Mouse (Mus musculus): ENCODE results near the gene Sparc. TPM values are rescaled to one million over a fixed set of nuclear protein-coding genes. Genes with fewer than 3 reads are reported as not detected.

Sparc gene
- polyA plus RNA-seq, 1 experiment = 3,134 TPM

GRCm38 (mm10) chr11:55364662-55365061 is 58.3 kb downstream of the Sparc start:
- 54% methylated on average over 3 of the region's 3 CpGs for WGBS
- no peak for TF ChIP-seq POLR2A (IDR thresholded peaks at IDR 0.05; ENCODE audit: borderline replicate concordance, extremely low read depth, low read depth, low read length)
- TF ChIP-seq CTCF (IDR thresholded peaks at IDR 0.05; ENCODE audit: insufficient read depth, low read length) = no peak
- Histone ChIP-seq H3K4me1 (ENCODE audit: control insufficient read depth, insufficient read depth, low read length) (peaks cover 3% of the 10 kb centered on the region; the same call in 1 of the 2 replicates), H3K4me3 (replicated peaks; ENCODE audit: extremely low read depth, low read depth, low read length) (no peak overlapping the region)
- DNase-seq = no peak

- DNase-seq = no peak
- TF ChIP-seq CTCF (IDR thresholded peaks at IDR 0.05; ENCODE audit: insufficient read depth, low read length) (no peak), POLR2A (IDR thresholded peaks at IDR 0.05; ENCODE audit: borderline replicate concordance, extremely low read depth, low read depth, low read length) (no peak)
- 44% methylated on average over 15 of the region's 15 CpGs for WGBS
- no peaks in the 10 kb centered on the region for H3K4me1 ChIP-seq (ENCODE audit: control insufficient read depth, insufficient read depth, low read length)
- H3K4me3 ChIP-seq (replicated peaks; ENCODE audit: extremely low read depth, low read depth, low read length) = no peak overlapping the region
Observed at GRCm38 (mm10) chr11:55358094-55358783, 64.7 kb downstream of the Sparc start.

GRCm38 (mm10) chr11:55356846-55357245 is 66.1 kb downstream of the Sparc start:
- WGBS = 95% methylated on average over 2 of the region's 2 CpGs
- no peak overlapping the region for H3K4me3 ChIP-seq (replicated peaks; ENCODE audit: extremely low read depth, low read depth, low read length)
- TF ChIP-seq CTCF (IDR thresholded peaks at IDR 0.05; ENCODE audit: insufficient read depth, low read length) (no peak), POLR2A (IDR thresholded peaks at IDR 0.05; ENCODE audit: borderline replicate concordance, extremely low read depth, low read depth, low read length) (no peak)

More at GRCm38 (mm10) chr11:55356846-55357245, 66.1 kb downstream of the Sparc start:
- DNase-seq = no peak
- no peaks in the 10 kb centered on the region for H3K4me1 ChIP-seq (ENCODE audit: control insufficient read depth, insufficient read depth, low read length)

Other genes starting within 250 kb of the Sparc start
- 75.9 and 90.6 TPM in 2 replicates for gene Slc36a2, start 238.1 kb downstream of the Sparc start, polyA plus RNA-seq (2012; rRNA removed)
- gene Slc36a1, start 218.8 kb downstream of the Sparc start, polyA plus RNA-seq (2012; rRNA removed) = 15.6 and 19.4 TPM in 2 replicates
- gene Fat2, start 86.6 kb downstream of the Sparc start, polyA plus RNA-seq (2012; rRNA removed) = 0.59 and 1.4 TPM in 2 replicates
- 243 and 337 TPM in 2 replicates for gene Atox1, start 38.1 kb upstream of the Sparc start, polyA plus RNA-seq (2012; rRNA removed)
- gene G3bp1, start 46.5 kb upstream of the Sparc start, polyA plus RNA-seq (2012; rRNA removed) = 20.5 and 21.8 TPM in 2 replicates
- not detected in 2 replicates for gene Glra1, start 185.0 kb upstream of the Sparc start, polyA plus RNA-seq (2012; rRNA removed)

Measured in lung, adult 2 months (tissue).